Mouse (Mus musculus) induced T-regulatory cell, adult 2 months (primary cell): ENCODE measurements around the gene Ckap2l.

Source experiments
- DNase-seq: peaks from one replicate; pipeline ENCODE4 v3.0.0-alpha.2; 2012; ENCODE audit warnings: low read depth

Gene Ckap2l

DNA sequence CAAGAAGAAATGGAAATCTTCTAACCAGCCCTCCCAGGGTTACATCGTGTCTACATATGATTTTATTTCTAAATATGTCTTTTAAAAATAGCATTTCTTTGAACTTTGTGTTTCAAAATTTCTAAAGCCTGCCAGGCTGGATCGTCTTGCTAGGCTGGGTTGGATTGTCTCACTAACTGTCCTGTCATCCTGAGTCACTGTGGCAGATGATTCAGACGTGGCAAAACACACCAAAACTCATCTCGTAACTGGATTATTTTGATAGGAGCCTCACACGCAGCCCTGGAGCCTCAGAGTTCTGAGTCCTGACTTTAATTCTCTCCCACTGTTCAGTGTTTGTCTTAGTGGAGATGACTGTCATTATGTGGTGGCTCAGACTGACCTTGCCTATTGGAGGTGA, 33.9 kb downstream of the Ckap2l start:
- DNase-seq: no peak

GRCm38 (mm10) chr2:129261151-129261794, 35.7 kb downstream of the Ckap2l start:
- no peak for DNase-seq

- no peak for DNase-seq
Measured at GRCm38 (mm10) chr2:129260646-129261045, 36.4 kb downstream of the Ckap2l start.

- DNase-seq: peak; percentile 89
Measured at GRCm38 (mm10) chr2:129258475-129259211, 38.4 kb downstream of the Ckap2l start.

DNA sequence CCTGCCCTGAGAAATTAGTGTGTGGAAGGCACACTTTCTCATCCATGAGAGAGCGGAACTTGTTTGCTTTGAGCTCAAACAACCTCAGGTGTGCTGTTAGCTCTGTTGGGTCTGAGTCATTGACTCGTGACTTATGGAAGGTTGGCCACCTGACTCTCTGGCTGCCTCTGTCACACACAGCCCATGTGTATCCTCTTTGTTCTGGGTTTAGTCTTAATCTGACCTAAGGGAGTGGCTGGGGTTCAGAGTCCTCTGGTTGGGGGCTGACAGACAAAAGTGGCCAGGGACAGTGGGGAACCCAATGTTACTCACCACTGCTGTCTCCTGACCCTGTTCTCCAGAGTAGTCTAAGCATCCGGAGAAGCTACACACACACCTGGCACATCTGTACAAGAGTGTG, 39.0 kb downstream of the Ckap2l start:
- DNase-seq: no peak

DNA sequence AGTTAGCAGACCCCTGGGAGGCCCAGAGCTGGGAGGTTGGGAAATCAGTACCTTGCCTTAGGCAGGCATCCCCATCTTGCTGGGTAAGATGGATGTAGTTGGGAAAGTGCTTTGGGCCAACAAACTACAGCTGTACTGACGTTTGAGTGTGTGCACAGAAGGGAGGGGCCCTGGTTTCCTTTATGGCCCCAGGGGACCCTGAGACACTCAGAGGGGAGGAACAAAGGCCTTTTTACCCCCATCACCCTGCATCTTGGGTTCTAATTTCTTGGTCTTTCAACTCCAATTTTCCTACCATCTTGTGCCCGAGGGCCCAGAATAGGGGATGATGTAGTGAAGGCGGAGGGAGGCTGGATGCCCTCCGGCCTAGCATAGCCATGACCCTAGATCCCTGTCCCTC, 41.0 kb downstream of the Ckap2l start:
- DNase-seq: no peak

GRCm38 (mm10) chr2:129254076-129254475, 42.9 kb downstream of the Ckap2l start:
- no peak for DNase-seq

DNA sequence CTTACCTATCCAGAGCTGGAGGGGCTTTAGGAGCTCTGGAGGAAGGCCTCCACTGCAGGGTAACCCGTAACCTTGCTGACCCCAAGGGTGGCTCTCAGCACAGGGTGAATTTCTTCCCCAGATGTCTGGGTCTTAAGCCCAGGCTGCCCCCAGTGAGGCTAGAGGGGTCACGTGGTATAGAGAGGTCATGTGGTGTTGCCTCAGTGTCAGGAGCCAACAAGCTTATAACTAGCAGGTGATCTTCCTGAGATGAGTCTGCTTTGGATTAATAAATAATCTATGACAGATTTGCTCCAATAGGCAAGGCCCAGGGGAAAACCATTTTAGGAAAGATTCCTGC, 43.4 kb downstream of the Ckap2l start:
- DNase-seq: no peak

- no peak for DNase-seq
Measured at GRCm38 (mm10) chr2:129252836-129253630, 44.0 kb downstream of the Ckap2l start.

GRCm38 (mm10) chr2:129249321-129249720, 47.7 kb downstream of the Ckap2l start:
- no peak for DNase-seq

DNA sequence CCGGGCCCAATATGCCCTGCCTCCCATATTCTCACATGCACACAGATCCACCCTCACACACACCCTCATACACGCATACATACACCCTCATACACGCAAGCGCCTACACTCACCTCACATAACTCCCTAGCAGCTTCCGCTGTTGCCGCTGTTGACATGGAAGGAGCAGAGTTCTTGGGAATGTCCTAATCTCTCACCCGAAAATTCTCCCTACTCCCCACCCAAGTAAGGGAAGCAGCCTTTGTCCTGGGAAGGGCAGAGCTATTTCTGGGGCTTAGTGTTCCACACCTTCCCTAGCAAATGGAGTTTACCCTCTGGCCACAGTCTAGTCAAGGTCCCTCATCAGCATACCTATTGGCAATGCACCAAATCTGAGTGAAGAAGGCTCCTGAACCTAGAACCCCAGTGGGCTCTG, 49.3 kb downstream of the Ckap2l start:
- no peak for DNase-seq

GRCm38 (mm10) chr2:129246924-129247323, 50.1 kb downstream of the Ckap2l start:
- DNase-seq: no peak

DNA sequence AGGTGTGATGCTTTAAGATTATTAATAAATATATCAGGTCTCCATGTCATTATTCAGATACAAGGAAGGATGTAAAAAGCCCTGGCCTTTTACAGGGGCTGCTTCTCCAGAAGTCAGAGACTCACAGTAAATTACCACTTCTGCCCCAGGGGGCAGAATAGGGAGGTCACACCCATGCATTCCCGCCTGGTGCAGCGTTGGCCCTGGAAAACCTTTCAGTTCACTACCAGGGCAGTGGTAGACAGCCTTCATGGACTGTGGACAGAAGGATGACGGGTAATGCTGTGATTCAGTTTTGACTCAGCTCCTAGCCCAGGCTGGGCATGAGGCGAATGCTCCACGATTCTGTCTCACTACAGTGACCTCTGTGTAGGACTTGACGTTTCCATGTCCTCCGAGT, 50.6 kb downstream of the Ckap2l start:
- DNase-seq: no peak

DNA sequence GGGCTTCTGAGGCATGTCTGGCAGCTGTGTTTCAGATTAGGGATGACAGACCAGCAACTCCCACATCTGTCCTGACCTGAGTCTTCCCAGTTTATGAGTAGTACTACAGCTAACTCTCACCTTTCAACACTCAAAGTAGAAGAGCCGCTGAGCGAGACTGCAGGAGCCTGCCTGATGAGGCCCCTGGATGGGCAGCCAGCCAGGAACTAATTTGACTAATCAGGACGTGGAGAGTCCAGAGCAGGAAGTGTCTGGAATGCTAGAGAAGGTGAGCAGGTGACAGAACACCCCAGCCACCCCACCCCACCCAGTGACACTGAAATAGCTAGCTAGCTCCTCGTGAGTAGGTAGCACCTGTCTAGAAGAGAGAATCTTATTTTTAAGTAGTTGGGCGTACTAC, 51.4 kb downstream of the Ckap2l start:
- no peak for DNase-seq

DNA sequence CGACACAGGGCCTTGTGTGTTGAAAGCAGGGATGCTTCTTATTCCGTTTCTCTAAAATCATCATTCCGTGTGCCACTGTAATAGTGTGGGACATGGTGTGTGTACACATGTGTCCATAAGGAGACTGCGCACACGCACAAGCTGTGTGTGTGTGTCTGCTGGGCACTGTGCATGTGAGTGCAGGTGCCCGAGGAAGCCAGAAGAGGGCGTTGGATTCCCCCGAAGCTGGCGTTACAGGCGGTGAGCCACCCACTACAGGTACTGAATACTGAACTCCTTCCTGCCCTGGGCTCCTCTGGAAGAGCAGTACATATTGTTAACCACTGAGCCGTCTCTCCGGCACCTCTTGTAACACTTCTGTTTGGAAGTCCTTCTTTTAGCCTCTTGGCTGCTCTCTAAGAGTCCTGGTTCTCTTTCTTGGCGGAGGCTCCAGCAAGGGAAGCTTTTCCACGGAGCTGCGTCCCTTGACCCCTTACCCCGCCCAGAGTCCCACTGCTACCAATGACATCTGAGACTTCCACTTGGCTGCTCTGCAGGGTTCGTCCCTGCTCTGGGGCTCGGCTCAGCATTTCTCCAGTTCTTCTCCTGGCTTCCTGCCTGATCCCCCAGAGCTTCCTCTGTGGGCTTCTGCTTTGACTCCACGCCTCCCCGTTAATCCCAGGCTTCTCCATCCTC, 52.4 kb downstream of the Ckap2l start:
- DNase-seq: no peak

DNA sequence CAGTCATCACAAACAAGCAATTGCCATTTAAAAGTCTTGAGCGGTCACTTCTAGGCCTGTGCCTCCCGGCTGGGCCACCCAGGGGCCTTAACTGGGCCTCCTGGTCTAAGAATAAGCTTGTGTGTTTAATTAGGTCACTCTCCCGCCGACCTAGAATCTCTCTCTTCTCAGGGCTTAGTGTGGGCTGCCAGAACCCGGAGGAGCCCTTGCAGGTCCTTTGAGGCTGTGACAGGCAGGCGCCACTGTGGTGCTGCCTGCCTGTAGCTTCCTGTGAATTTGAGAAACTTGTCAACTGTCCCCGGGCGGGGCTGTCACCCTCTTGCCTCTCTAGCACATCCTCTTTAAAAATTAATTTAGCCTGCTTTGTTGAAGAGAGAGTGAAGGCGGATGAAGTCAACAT, 53.2 kb downstream of the Ckap2l start:
- peak; percentile 59 for DNase-seq

DNA sequence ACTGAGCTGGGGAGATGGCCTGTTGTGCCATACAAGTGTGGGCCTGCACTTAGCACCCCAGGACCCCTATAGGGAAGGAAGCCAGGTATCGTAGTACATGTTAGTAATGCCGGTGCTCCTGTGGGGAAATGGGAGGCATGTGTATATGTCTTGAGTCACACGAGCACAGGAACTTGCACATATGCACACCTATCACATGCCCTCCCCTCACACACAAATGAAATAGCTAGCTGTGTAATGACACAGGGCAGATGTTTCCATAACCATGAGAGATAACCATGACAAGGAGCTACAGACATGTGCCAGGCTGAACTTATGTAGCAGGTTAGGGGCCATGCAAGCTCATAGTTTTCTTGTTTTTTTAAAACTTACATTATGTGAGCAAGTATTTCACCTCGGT, 54.0 kb downstream of the Ckap2l start:
- DNase-seq: no peak

- DNase-seq: no peak
Measured at GRCm38 (mm10) chr2:129241845-129242833, 54.9 kb downstream of the Ckap2l start.

- no peak for DNase-seq
Measured at GRCm38 (mm10) chr2:129240726-129241432, 56.1 kb downstream of the Ckap2l start.

- DNase-seq: no peak
Measured at GRCm38 (mm10) chr2:129236526-129236925, 60.5 kb downstream of the Ckap2l start.

GRCm38 (mm10) chr2:129234731-129235130, 62.3 kb downstream of the Ckap2l start:
- no peak for DNase-seq
